Mouse (Mus musculus) thymus, postnatal 25 days (tissue): ENCODE measurements around the gene 1700034J05Rik.

Experiments
- DNase-seq: peaks from one replicate; pipeline ENCODE4 v3.0.0; 2022

1700034J05Rik gene

GRCm38 (mm10) chr6:146963396-146964150, 9.4 kb upstream of the 1700034J05Rik start:
- DNase-seq: no peak

GRCm38 (mm10) chr6:146961832-146962481, 7.7 kb upstream of the 1700034J05Rik start:
- DNase-seq: no peak

- DNase-seq: no peak
These were observed 6.7 kb upstream of the 1700034J05Rik start for GRCm38 (mm10) chr6:146960956-146961355.

GRCm38 (mm10) chr6:146959908-146960680, 5.9 kb upstream of the 1700034J05Rik start:
- DNase-seq: no peak

- DNase-seq: no peak
These were observed 4.5 kb upstream of the 1700034J05Rik start for GRCm38 (mm10) chr6:146958694-146959093.

- no peak for DNase-seq
These were observed 2.7 kb upstream of the 1700034J05Rik start for GRCm38 (mm10) chr6:146956961-146957360.

GRCm38 (mm10) chr6:146955896-146956295, 1.7 kb upstream of the 1700034J05Rik start:
- DNase-seq: no peak

GRCm38 (mm10) chr6:146955475-146955874, 1.3 kb upstream of the 1700034J05Rik start:
- no peak for DNase-seq

GRCm38 (mm10) chr6:146950454-146950832, 3.8 kb downstream of the 1700034J05Rik start:
- DNase-seq: no peak

GRCm38 (mm10) chr6:146949682-146950453, 4.4 kb downstream of the 1700034J05Rik start:
- no peak for DNase-seq

- no peak for DNase-seq
These were observed 7.0 kb downstream of the 1700034J05Rik start for GRCm38 (mm10) chr6:146947186-146947585.

GRCm38 (mm10) chr6:146946327-146947029, 7.7 kb downstream of the 1700034J05Rik start:
- no peak for DNase-seq

- DNase-seq: no peak
These were observed 9.4 kb downstream of the 1700034J05Rik start for GRCm38 (mm10) chr6:146944830-146945229.

GRCm38 (mm10) chr6:146944009-146944408, 10.2 kb downstream of the 1700034J05Rik start:
- no peak for DNase-seq

- no peak for DNase-seq
These were observed 12.5 kb downstream of the 1700034J05Rik start for GRCm38 (mm10) chr6:146941505-146942275.

GRCm38 (mm10) chr6:146939026-146939425, 15.2 kb downstream of the 1700034J05Rik start:
- DNase-seq: no peak

- DNase-seq: no peak
These were observed 18.3 kb downstream of the 1700034J05Rik start for GRCm38 (mm10) chr6:146935957-146936356.

GRCm38 (mm10) chr6:146933123-146933522, 21.1 kb downstream of the 1700034J05Rik start:
- DNase-seq: no peak

- DNase-seq: no peak
These were observed 25.2 kb downstream of the 1700034J05Rik start for GRCm38 (mm10) chr6:146929031-146929430.

- no peak for DNase-seq
These were observed 26.1 kb downstream of the 1700034J05Rik start for GRCm38 (mm10) chr6:146928108-146928507.

- DNase-seq: no peak
These were observed 27.7 kb downstream of the 1700034J05Rik start for GRCm38 (mm10) chr6:146926415-146926980.
